Mouse (Mus musculus) bone marrow, adult 2 months (tissue): ENCODE results near the gene Tmem136. TPM values are rescaled to one million over a fixed set of nuclear protein-coding genes. Genes with fewer than 3 reads are reported as not detected.

ENCODE experiments used
- H3K27ac ChIP-seq: fragments of 200-500 bp; 2 replicates; pipeline ENCODE4 v1.5.1; 2012; ENCODE audit warnings: low read depth, mild to moderate bottlenecking, control low read depth, inconsistent platforms, low read length; ENCODE audit not compliant: control insufficient read depth, poor library complexity, insufficient read depth
- H3K4me1 ChIP-seq: fragments of 200-500 bp; 2 replicates; pipeline ENCODE4 v1.6.1; 2011; ENCODE audit warnings: low read length; ENCODE audit not compliant: control insufficient read depth, insufficient read depth
- H3K4me3 ChIP-seq: fragments of 200-500 bp; replicated peaks from 2 replicates; pipeline ENCODE3; 2011; ENCODE audit warnings: mild to moderate bottlenecking, low read depth, low read length, control low read depth; ENCODE audit not compliant: control insufficient read depth
- CTCF ChIP-seq: fragments of 200-500 bp; IDR thresholded peaks from 2 replicates; pipeline ENCODE4 v1.5.1; 2011; ENCODE audit warnings: low read length, control low read depth; ENCODE audit not compliant: control insufficient read depth, insufficient read depth
- POLR2A ChIP-seq: fragments of 200-500 bp; IDR thresholded peaks from 2 replicates; pipeline ENCODE4 v1.6.1; 2011; ENCODE audit warnings: low read depth, mild to moderate bottlenecking, control low read depth, low read length, borderline replicate concordance; ENCODE audit not compliant: control insufficient read depth
- WGBS: fragments of 180-500 bp; shearing (Covaris S2); methylation state at CpG from one replicate; pipeline ENCODE4 v1.1.7; 2018; 5-methylcytosine and 5-hydroxymethylcytosine counted together
- polyA plus RNA-seq: library from polyadenylated mRNA; stranded (reverse); fragments of >200 nt; gene quantifications from 2 replicates; pipeline ENCODE4 v1.2.4, GENCODE M21; 2011; ENCODE audit warnings: low replicate concordance; ENCODE audit not compliant: missing spikeins, insufficient read depth, insufficient read length

Tmem136 gene
- polyA plus RNA-seq, 1 experiment: 2.1 TPM

- Histone ChIP-seq H3K4me1 (no peaks in the 10 kb centered on the region), H3K27ac (no peak overlapping the region), H3K4me3 (no peak overlapping the region)
- no peak for TF ChIP-seq POLR2A
- 80% methylated on average over 7 of the region's 7 CpGs for WGBS
Observed at GRCm38 (mm10) chr9:43083441-43084055, 32.8 kb downstream of the Tmem136 start.

- TF ChIP-seq CTCF (no peak), POLR2A (no peak)
- Histone ChIP-seq H3K4me1 (no peaks in the 10 kb centered on the region; the same call in 1 of the 2 replicates), H3K27ac (no peak overlapping the region), H3K4me3 (no peak overlapping the region)
- WGBS: 75% methylated on average over 3 of the region's 3 CpGs
Observed at GRCm38 (mm10) chr9:43078711-43079110, 37.7 kb downstream of the Tmem136 start.

- WGBS: 75% methylated on average over 7 of the region's 7 CpGs
Observed at GRCm38 (mm10) chr9:43076163-43076562, 40.2 kb downstream of the Tmem136 start.

GRCm38 (mm10) chr9:43074611-43075010 lies 41.8 kb downstream of the Tmem136 start:
- WGBS: 84% methylated on average over 1 of the region's 1 CpGs
- Histone ChIP-seq H3K4me1 (no peaks in the 10 kb centered on the region; the same call in 1 of the 2 replicates), H3K27ac (no peak overlapping the region)

More at GRCm38 (mm10) chr9:43076163-43076562, 40.2 kb downstream of the Tmem136 start:
- Histone ChIP-seq H3K4me3 (no peak overlapping the region), H3K27ac (no peak overlapping the region), H3K4me1 (no peaks in the 10 kb centered on the region; the same call in 1 of the 2 replicates)
- TF ChIP-seq POLR2A (no peak), CTCF (no peak)

DNA sequence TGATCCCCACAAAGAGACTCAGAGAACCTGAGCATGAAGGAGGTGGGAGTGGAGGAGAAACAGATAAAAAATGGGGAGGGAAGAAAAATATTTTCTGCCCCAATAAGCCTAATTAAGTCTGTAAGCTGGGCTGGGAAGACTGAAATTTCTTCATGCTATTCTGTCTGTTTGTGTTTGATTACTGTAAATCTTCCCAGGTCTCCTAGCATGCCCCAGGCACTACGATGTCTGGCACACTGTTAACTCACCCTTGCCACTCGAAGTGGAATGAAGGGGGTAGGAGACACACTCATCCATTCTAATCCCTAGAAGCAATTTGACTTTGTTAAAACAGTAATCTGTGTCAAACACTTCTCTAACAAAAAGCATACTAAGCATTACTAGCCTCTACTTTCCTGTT lies 44.6 kb downstream of the Tmem136 start:
- no peak overlapping the region for H3K4me3 ChIP-seq
- H3K27ac ChIP-seq: no peak overlapping the region
- WGBS: 87% methylated on average over 2 of the region's 2 CpGs
- TF ChIP-seq CTCF (no peak), POLR2A (no peak)
- no peaks in the 10 kb centered on the region; the same call in 1 of the 2 replicates for H3K4me1 ChIP-seq

More at GRCm38 (mm10) chr9:43074611-43075010, 41.8 kb downstream of the Tmem136 start:
- TF ChIP-seq POLR2A (no peak), CTCF (no peak)
- no peak overlapping the region for H3K4me3 ChIP-seq

GRCm38 (mm10) chr9:43071176-43071575 lies 45.2 kb downstream of the Tmem136 start:
- Histone ChIP-seq H3K4me3 (no peak overlapping the region), H3K4me1 (no peaks in the 10 kb centered on the region; the same call in 1 of the 2 replicates), H3K27ac (no peak overlapping the region)
- 69% methylated on average over 4 of the region's 4 CpGs for WGBS
- TF ChIP-seq POLR2A (no peak), CTCF (no peak)

- no peak overlapping the region for H3K4me3 ChIP-seq
- no peak overlapping the region for H3K27ac ChIP-seq
- WGBS: 84% methylated on average over 4 of the region's 4 CpGs
- H3K4me1 ChIP-seq: no peaks in the 10 kb centered on the region; the same call in 1 of the 2 replicates
- TF ChIP-seq POLR2A (no peak), CTCF (no peak)
Observed at GRCm38 (mm10) chr9:43070566-43070965, 45.8 kb downstream of the Tmem136 start.

GRCm38 (mm10) chr9:43070153-43070552 lies 46.2 kb downstream of the Tmem136 start:
- no peak for TF ChIP-seq POLR2A
- no peak for TF ChIP-seq CTCF
- Histone ChIP-seq H3K4me3 (no peak overlapping the region), H3K4me1 (no peaks in the 10 kb centered on the region), H3K27ac (no peak overlapping the region)
- 97% methylated on average over 2 of the region's 2 CpGs for WGBS
